Mouse (Mus musculus) bone marrow macrophage, adult 2 months (primary cell): Measurements from ENCODE around the gene Fosb. TPM values are rescaled to one million over a fixed set of nuclear protein-coding genes. Genes with fewer than 3 reads are reported as not detected.

ENCODE experiments used
- H3K27ac ChIP-seq: 2 replicates; pipeline ENCODE4 v1.5.1; 2012; ENCODE audit warnings: low read depth, low read length; ENCODE audit not compliant: insufficient read depth
- H3K4me1 ChIP-seq: 2 replicates; pipeline ENCODE4 v1.6.1; 2012; ENCODE audit warnings: low read length; ENCODE audit not compliant: control insufficient read depth, insufficient read depth
- H3K4me3 ChIP-seq: 2 replicates; pipeline ENCODE4 v1.5.1; 2012; ENCODE audit warnings: mild to moderate bottlenecking, low read length, moderate library complexity; ENCODE audit not compliant: insufficient read depth
- CTCF ChIP-seq: IDR thresholded peaks from 2 replicates; pipeline ENCODE4 v1.5.1; 2012; ENCODE audit warnings: low read depth, mild to moderate bottlenecking, low read length, moderate library complexity
- POLR2A ChIP-seq: IDR thresholded peaks from 2 replicates; pipeline ENCODE4 v1.6.1; 2012; ENCODE audit warnings: mild to moderate bottlenecking, low read depth, low read length, borderline replicate concordance
- polyA plus RNA-seq: library from polyadenylated mRNA; stranded (reverse); fragments of >200 nt; gene quantifications from 2 replicates; pipeline ENCODE4 v1.2.4, GENCODE M21; 2012; ENCODE audit not compliant: missing spikeins, insufficient read depth, insufficient read length

The Fosb gene
- polyA plus RNA-seq, 1 experiment, result 0.68 TPM

GRCm38 (mm10) chr7:19344938-19345471 lies 35.2 kb upstream of the Fosb start:
- Histone ChIP-seq H3K27ac (peak overlapping the region; percentile 43; the same call in 1 of the 2 replicates), H3K4me1 (peaks cover 19% of the 10 kb centered on the region), H3K4me3 (peak overlapping the region; percentile 97)
- TF ChIP-seq POLR2A (no peak), CTCF (no peak)

GRCm38 (mm10) chr7:19344237-19344847 lies 34.5 kb upstream of the Fosb start, which contains the start of gene Ercc1:
Ercc1 (plus strand) TSS chr7:19344778.
- peaks cover 19% of the 10 kb centered on the region for H3K4me1 ChIP-seq
- peak within 1 kb of the TSS; percentile 43; the same call in 1 of the 2 replicates for H3K27ac ChIP-seq
- TF ChIP-seq CTCF, result no peak
- TF ChIP-seq POLR2A, result no peak
- H3K4me3 ChIP-seq, result peak within 1 kb of the TSS; percentile 97

- H3K27ac ChIP-seq, result no peak overlapping the region
- TF ChIP-seq CTCF (peak; percentile 87), POLR2A (no peak)
- H3K4me3 ChIP-seq, result no peak overlapping the region
- peaks cover 25% of the 10 kb centered on the region for H3K4me1 ChIP-seq
Observed at GRCm38 (mm10) chr7:19343210-19343808, 33.5 kb upstream of the Fosb start.

GRCm38 (mm10) chr7:19342481-19343027 lies 32.7 kb upstream of the Fosb start:
- Histone ChIP-seq H3K27ac (no peak overlapping the region), H3K4me1 (peaks cover 30% of the 10 kb centered on the region), H3K4me3 (peak overlapping the region; percentile 24)
- TF ChIP-seq CTCF (peak; percentile 98), POLR2A (no peak)

GRCm38 (mm10) chr7:19341761-19342409 lies 32.0 kb upstream of the Fosb start:
- Histone ChIP-seq H3K27ac (no peak overlapping the region), H3K4me1 (peaks cover 31% of the 10 kb centered on the region), H3K4me3 (peak overlapping the region; percentile 24)
- TF ChIP-seq CTCF, result no peak
- no peak for TF ChIP-seq POLR2A

GRCm38 (mm10) chr7:19341250-19341649 lies 31.4 kb upstream of the Fosb start:
- Histone ChIP-seq H3K4me1 (peaks cover 31% of the 10 kb centered on the region), H3K27ac (no peak overlapping the region), H3K4me3 (no peak overlapping the region)
- no peak for TF ChIP-seq CTCF
- TF ChIP-seq POLR2A, result no peak

GRCm38 (mm10) chr7:19338596-19338995 lies 28.7 kb upstream of the Fosb start:
- Histone ChIP-seq H3K27ac (no peak overlapping the region), H3K4me3 (no peak overlapping the region), H3K4me1 (peaks cover 40% of the 10 kb centered on the region)
- TF ChIP-seq CTCF, result no peak
- TF ChIP-seq POLR2A, result no peak

- no peak overlapping the region for H3K4me3 ChIP-seq
- H3K4me1 ChIP-seq, result peaks cover 37% of the 10 kb centered on the region
- H3K27ac ChIP-seq, result no peak overlapping the region
- no peak for TF ChIP-seq POLR2A
- no peak for TF ChIP-seq CTCF
Observed at GRCm38 (mm10) chr7:19338060-19338459, 28.2 kb upstream of the Fosb start.

GRCm38 (mm10) chr7:19337122-19337521 lies 27.3 kb upstream of the Fosb start:
- TF ChIP-seq POLR2A (no peak), CTCF (no peak)
- Histone ChIP-seq H3K4me3 (no peak overlapping the region), H3K4me1 (peaks cover 40% of the 10 kb centered on the region), H3K27ac (no peak overlapping the region)

GRCm38 (mm10) chr7:19335583-19335982 lies 25.7 kb upstream of the Fosb start:
- H3K27ac ChIP-seq, result no peak overlapping the region
- H3K4me1 ChIP-seq, result peaks cover 37% of the 10 kb centered on the region
- H3K4me3 ChIP-seq, result no peak overlapping the region
- TF ChIP-seq POLR2A (no peak), CTCF (no peak)
